Mouse (Mus musculus): ENCODE measurements around the gene Il6st.

The Il6st gene

GRCm38 (mm10) chr13:112442867-112443529 lies 20.9 kb upstream of the Il6st start:
- no peak for DNase-seq (ENCODE audit: low spot score)

GRCm38 (mm10) chr13:112447108-112447665 lies 16.7 kb upstream of the Il6st start:
- no peak for DNase-seq (ENCODE audit: low spot score)

- DNase-seq (ENCODE audit: low spot score): no peak
Observed at GRCm38 (mm10) chr13:112450210-112450609, 13.7 kb upstream of the Il6st start.

GRCm38 (mm10) chr13:112457366-112457765 lies 6.5 kb upstream of the Il6st start:
- DNase-seq (ENCODE audit: low spot score): no peak

- DNase-seq (ENCODE audit: low spot score): no peak
Observed at GRCm38 (mm10) chr13:112458016-112458415, 5.9 kb upstream of the Il6st start.

GRCm38 (mm10) chr13:112458435-112459018 lies 5.3 kb upstream of the Il6st start:
- no peak for DNase-seq (ENCODE audit: low spot score)

GRCm38 (mm10) chr13:112459956-112460355 lies 3.9 kb upstream of the Il6st start:
- DNase-seq (ENCODE audit: low spot score): no peak

- no peak for DNase-seq (ENCODE audit: low spot score)
Observed at GRCm38 (mm10) chr13:112462411-112462987, 1.4 kb upstream of the Il6st start.

- no peak for DNase-seq (ENCODE audit: low spot score)
Observed at GRCm38 (mm10) chr13:112463337-112463802, 500 bp upstream of the Il6st start.

GRCm38 (mm10) chr13:112464626-112465287 lies 887 bp downstream of the Il6st start:
- DNase-seq (ENCODE audit: low spot score): no peak

- no peak for DNase-seq (ENCODE audit: low spot score)
Observed at GRCm38 (mm10) chr13:112465585-112465984, 1.7 kb downstream of the Il6st start.

GRCm38 (mm10) chr13:112466136-112466945 lies 2.5 kb downstream of the Il6st start:
- no peak for DNase-seq (ENCODE audit: low spot score)

GRCm38 (mm10) chr13:112466946-112467255 lies 3.0 kb downstream of the Il6st start:
- DNase-seq (ENCODE audit: low spot score): no peak

GRCm38 (mm10) chr13:112467384-112467783 lies 3.5 kb downstream of the Il6st start:
- DNase-seq (ENCODE audit: low spot score): no peak

GRCm38 (mm10) chr13:112469491-112469890 lies 5.6 kb downstream of the Il6st start:
- DNase-seq (ENCODE audit: low spot score): no peak

GRCm38 (mm10) chr13:112471201-112471600 lies 7.3 kb downstream of the Il6st start:
- no peak for DNase-seq (ENCODE audit: low spot score)

GRCm38 (mm10) chr13:112472401-112473023 lies 8.6 kb downstream of the Il6st start:
- no peak for DNase-seq (ENCODE audit: low spot score)

GRCm38 (mm10) chr13:112473757-112474755 lies 10.2 kb downstream of the Il6st start:
- no peak for DNase-seq (ENCODE audit: low spot score)

GRCm38 (mm10) chr13:112479032-112479431 lies 15.2 kb downstream of the Il6st start:
- no peak for DNase-seq (ENCODE audit: low spot score)

GRCm38 (mm10) chr13:112479926-112480325 lies 16.1 kb downstream of the Il6st start:
- DNase-seq (ENCODE audit: low spot score): no peak
